Mouse (Mus musculus) effector memory CD4-positive, alpha-beta T cell, adult 7 months (primary cell): ENCODE results near the gene Uty. TPM values are rescaled to one million over a fixed set of nuclear protein-coding genes. Genes with fewer than 3 reads are reported as not detected.

Experiments used
- polyA plus RNA-seq: library from polyadenylated mRNA; unstranded; fragments of 100-300 nt; shearing (Covaris generic); gene quantifications from one replicate; pipeline ENCODE4 v1.2.1, GENCODE M21; 2017

Uty gene
- 38.6 TPM for polyA plus RNA-seq

GRCm38 (mm10) chrY:1245426-1245863, at the start of gene Uty:
TSS of gene Uty (minus strand) at chrY:1245759.

GRCm38 (mm10) chrY:1286171-1286795, 40.7 kb upstream of the Uty start, which contains the start of gene Ddx3y:
TSS of gene Ddx3y (minus strand) at chrY:1286629.

Other genes starting within 250 kb of the Uty start
- gene Eif2s3y, start 235.2 kb downstream of the Uty start, polyA plus RNA-seq = 119 TPM
- gene Ddx3y, start 40.9 kb upstream of the Uty start, polyA plus RNA-seq = 180 TPM
- not detected for gene Usp9y, start 214.0 kb upstream of the Uty start, polyA plus RNA-seq